Mouse (Mus musculus) thymus, adult 2 months (tissue): Measurements from ENCODE around the gene Anln.

Experiments used
- CTCF ChIP-seq: fragments of 200-500 bp; IDR thresholded peaks from 2 replicates; pipeline ENCODE4 v1.5.1; 2012; ENCODE audit warnings: mild to moderate bottlenecking, control low read depth, low read length, moderate library complexity, borderline replicate concordance; ENCODE audit not compliant: control insufficient read depth, poor library complexity, insufficient read depth; ENCODE audit errors: extremely low read depth
- POLR2A ChIP-seq: fragments of 200-500 bp; IDR thresholded peaks from 2 replicates; pipeline ENCODE4 v1.6.1; 2012; ENCODE audit warnings: mild to moderate bottlenecking, low read length, control low read depth, moderate library complexity; ENCODE audit not compliant: control insufficient read depth, poor library complexity, insufficient read depth; ENCODE audit errors: extremely low read depth

DNA sequence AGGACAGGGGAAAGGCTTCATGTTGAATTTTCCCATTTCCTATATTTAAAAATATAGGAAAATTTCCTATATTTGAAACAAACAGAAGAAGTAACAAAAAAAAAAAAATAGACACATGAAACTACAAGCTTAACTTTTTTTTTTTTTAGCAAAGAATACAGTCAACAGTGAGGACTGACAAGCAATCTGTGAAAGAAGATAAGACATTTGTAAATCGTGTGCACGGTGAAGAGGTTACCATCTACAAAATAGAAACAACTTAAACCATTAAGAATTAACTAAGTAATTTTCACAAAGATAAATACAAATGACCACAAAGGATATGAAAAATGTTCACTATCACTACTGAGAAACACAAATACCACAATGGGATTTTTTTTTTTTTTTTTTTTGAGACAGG lies 22.8 kb downstream of the Anln start:
- TF ChIP-seq POLR2A (no peak), CTCF (no peak)
